Mouse (Mus musculus) kidney, postnatal 0 days (tissue): Measurements from ENCODE around the gene Eif4e1b. TPM values are rescaled to one million over a fixed set of nuclear protein-coding genes. Genes with fewer than 3 reads are reported as not detected.
A peak's percentile ranks its signal among the peaks of the same experiment; 100 is the strongest.

Experiments
- ATAC-seq: fragments of 200-750 bp; cut with Nextera tagmentation; replicated peaks from 2 replicates; pipeline ENCODE4 v1.8.0; 2017; ENCODE audit warnings: low read depth, moderate number of reproducible peaks, moderate TSS enrichment, moderate library complexity; ENCODE audit not compliant: low FRiP score
- DNase-seq: peaks from one replicate; pipeline ENCODE4 v3.0.0-alpha.2; 2016; ENCODE audit warnings: low spot score
- H3K27ac ChIP-seq: fragments of 300-500 bp; sonication (generic); 2 replicates; pipeline ENCODE4 v1.5.1; 2014; ENCODE audit warnings: mild to moderate bottlenecking
- H3K27me3 ChIP-seq: fragments of 300-500 bp; sonication (generic); 2 replicates; pipeline ENCODE4 v1.6.1; 2014; ENCODE audit warnings: low read length, mixed read lengths; ENCODE audit not compliant: insufficient read depth
- H3K36me3 ChIP-seq: fragments of 300-500 bp; sonication (generic); 2 replicates; pipeline ENCODE4 v1.6.1; 2014; ENCODE audit warnings: low read length, mixed read lengths; ENCODE audit not compliant: insufficient read depth
- H3K4me1 ChIP-seq: fragments of 300-500 bp; sonication (generic); replicated peaks from 2 replicates; pipeline ENCODE4 v1.6.1; 2014; ENCODE audit warnings: antibody characterized with exemption, low read length, mixed read lengths; ENCODE audit not compliant: insufficient read depth
- H3K4me2 ChIP-seq: fragments of 300-500 bp; sonication (generic); 2 replicates; pipeline ENCODE4 v1.6.1; 2014; ENCODE audit warnings: mild to moderate bottlenecking, low read length, moderate library complexity, mixed read lengths
- H3K4me3 ChIP-seq: fragments of 300-500 bp; sonication (generic); replicated peaks from 2 replicates; pipeline ENCODE4 v1.5.1; 2014; ENCODE audit warnings: low read depth, low read length
- H3K9ac ChIP-seq: fragments of 300-500 bp; sonication (generic); 2 replicates; pipeline ENCODE4 v1.6.1; 2014; ENCODE audit warnings: low read depth, low read length
- H3K9me3 ChIP-seq: fragments of 300-500 bp; sonication (generic); replicated peaks from 2 replicates; pipeline ENCODE4 v1.6.1; 2016; ENCODE audit warnings: low read length, inconsistent platforms, mixed read lengths
- CTCF ChIP-seq: IDR thresholded peaks from 2 replicates; pipeline ENCODE4 v1.5.1; 2016; ENCODE audit warnings: antibody characterized with exemption, low read depth, mild to moderate bottlenecking, moderate library complexity
- WGBS: fragments of 180-500 bp; shearing (Covaris S2); extraction: QIAGEN DNeasy Blood & Tissue Kit; methylation state at CpG from one replicate; pipeline ENCODE4 v1.1.7; 2014; 5-methylcytosine and 5-hydroxymethylcytosine counted together
- polyA plus RNA-seq: library from polyadenylated mRNA; unstranded; fragments of >200 nt; fragmentation: Nextera tagmentation; extraction: Ambion mirVana; gene quantifications from 2 replicates; pipeline ENCODE4 v1.2.1, GENCODE M21; 2015

The Eif4e1b gene
- polyA plus RNA-seq, 1 experiment from 2014 or later, result not detected

GRCm38 (mm10) chr13:54754169-54755080, 29.4 kb upstream of the Eif4e1b start:
- DNase-seq (no peak), ATAC-seq (no peak)
- Histone ChIP-seq H3K9me3 (no peaks in the 10 kb centered on the region), H3K4me2 (no peak overlapping the region), H3K27me3 (peaks cover 9% of the 10 kb centered on the region), H3K27ac (no peak overlapping the region), H3K4me1 (peaks cover 12% of the 10 kb centered on the region; the same call in 1 of the 2 replicates), H3K36me3 (no peaks in the 10 kb centered on the region), H3K4me3 (no peak overlapping the region), H3K9ac (no peak overlapping the region)
- WGBS, result 42% methylated on average over 12 of the region's 12 CpGs
- TF ChIP-seq CTCF, result no peak

- WGBS, result 29% methylated on average over 9 of the region's 9 CpGs
- ATAC-seq (no peak), DNase-seq (no peak)
- H3K27ac ChIP-seq, result no peak overlapping the region
- no peak overlapping the region for H3K4me3 ChIP-seq
- no peaks in the 10 kb centered on the region for H3K9me3 ChIP-seq
- H3K9ac ChIP-seq, result no peak overlapping the region
- H3K27me3 ChIP-seq, result peaks cover 8% of the 10 kb centered on the region; the same call in 1 of the 2 replicates
- H3K36me3 ChIP-seq, result no peaks in the 10 kb centered on the region
- no peak overlapping the region for H3K4me2 ChIP-seq
- TF ChIP-seq CTCF, result no peak
- H3K4me1 ChIP-seq, result peaks cover 6% of the 10 kb centered on the region; the same call in 1 of the 2 replicates
These were observed 28.5 kb upstream of the Eif4e1b start for GRCm38 (mm10) chr13:54755201-54755830.

GRCm38 (mm10) chr13:54756156-54756712, 27.6 kb upstream of the Eif4e1b start:
- no peak overlapping the region for H3K27ac ChIP-seq
- H3K27me3 ChIP-seq, result 0 out of 2 replicates have a peak, but pooled peaks cover 6% of the 10 kb centered on the region
- H3K9ac ChIP-seq, result no peak overlapping the region
- no peak overlapping the region for H3K4me2 ChIP-seq
- peaks cover 6% of the 10 kb centered on the region; the same call in 1 of the 2 replicates for H3K4me1 ChIP-seq
- H3K36me3 ChIP-seq, result no peaks in the 10 kb centered on the region
- no peak for DNase-seq
- WGBS, result 90% methylated on average over 8 of the region's 8 CpGs
- TF ChIP-seq CTCF, result no peak
- no peak for ATAC-seq
- no peak overlapping the region for H3K4me3 ChIP-seq
- no peaks in the 10 kb centered on the region for H3K9me3 ChIP-seq

DNA sequence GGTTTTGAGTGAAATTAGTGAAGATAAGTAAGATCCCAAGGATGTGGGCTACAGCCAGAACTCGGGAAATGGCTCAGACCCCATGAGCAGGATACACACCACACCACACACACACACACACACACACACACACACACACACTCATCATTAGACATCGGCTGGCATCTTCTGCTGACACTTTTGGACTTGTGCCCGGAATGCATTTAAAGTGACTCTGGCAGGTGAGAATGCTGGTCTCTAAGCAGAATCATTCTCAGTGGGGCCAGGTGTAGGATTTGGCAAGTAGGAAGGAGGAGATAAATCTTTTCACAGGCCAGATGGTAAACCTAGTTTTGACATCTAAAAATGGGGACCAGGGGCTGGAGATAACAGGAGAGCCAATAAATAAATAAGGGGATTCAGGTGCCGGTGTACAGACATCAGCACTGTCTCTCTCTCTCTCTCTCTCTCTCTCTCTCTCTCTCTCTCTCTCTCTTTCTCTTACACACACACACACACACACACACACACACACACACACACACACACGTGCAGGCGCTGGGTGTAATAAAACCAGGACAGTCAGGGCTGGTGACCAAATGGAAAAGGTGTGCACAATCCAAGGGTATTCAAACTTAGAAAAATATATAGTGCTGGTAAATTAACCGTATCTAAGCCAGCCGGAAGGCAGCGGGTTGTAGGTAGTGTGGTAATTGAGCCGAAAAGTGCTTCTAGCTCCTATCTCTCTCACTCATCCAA, 26.5 kb upstream of the Eif4e1b start:
- Histone ChIP-seq H3K27ac (no peak overlapping the region), H3K4me3 (peak overlapping the region; percentile 12; the same call in 1 of the 2 replicates), H3K27me3 (0 out of 2 replicates have a peak, but pooled peaks cover 6% of the 10 kb centered on the region), H3K9ac (no peak overlapping the region), H3K4me1 (peaks cover 6% of the 10 kb centered on the region; the same call in 1 of the 2 replicates), H3K36me3 (no peaks in the 10 kb centered on the region), H3K4me2 (peak overlapping the region; percentile 60), H3K9me3 (no peaks in the 10 kb centered on the region)
- WGBS, result 46% methylated on average over 10 of the region's 10 CpGs
- no peak for TF ChIP-seq CTCF
- DNase-seq, result no peak
- ATAC-seq, result no peak

GRCm38 (mm10) chr13:54758045-54758755, 25.6 kb upstream of the Eif4e1b start:
- ATAC-seq, result peak; percentile 81
- whole genome bisulfite sequencing, result under 1% methylated on average over 43 of the region's 43 CpGs
- Histone ChIP-seq H3K4me1 (peaks cover 6% of the 10 kb centered on the region; the same call in 1 of the 2 replicates), H3K27ac (no peak overlapping the region), H3K36me3 (no peaks in the 10 kb centered on the region), H3K9me3 (no peaks in the 10 kb centered on the region), H3K4me3 (peak overlapping the region; percentile 12; the same call in 1 of the 2 replicates), H3K27me3 (peaks cover 10% of the 10 kb centered on the region; the same call in 1 of the 2 replicates), H3K9ac (no peak overlapping the region), H3K4me2 (peak overlapping the region; percentile 60)
- peak; percentile 80 for TF ChIP-seq CTCF
- DNase-seq, result peak; percentile 96
